Mouse (Mus musculus): ENCODE measurements at regions not wholly inside any gene's neighbourhood (a gene's known extent, or its start where the extent isn't known, plus 50 kb on each side); places are given as distances from the start of the nearest gene placed in this dataset.

- 47% methylated on average over 4 of the region's 4 CpGs for WGBS
- Histone ChIP-seq H3K4me3 (ENCODE audit: insufficient read depth, low read depth, low read length) (no peak overlapping the region), H3K27ac (ENCODE audit: insufficient read depth, low read depth, low read length) (no peak overlapping the region), H3K4me1 (ENCODE audit: control insufficient read depth, insufficient read depth, low read length) (no peaks in the 10 kb centered on the region)
- TF ChIP-seq POLR2A (IDR thresholded peaks at IDR 0.05; ENCODE audit: insufficient read depth, low read depth, low read length) = no peak
- TF ChIP-seq CTCF (IDR thresholded peaks at IDR 0.05; ENCODE audit: insufficient read depth, low read depth, low read length) = no peak
Observed at GRCm38 (mm10) chr5:126967076-126967475, 274.5 kb upstream of the Tmem132c start.

DNA sequence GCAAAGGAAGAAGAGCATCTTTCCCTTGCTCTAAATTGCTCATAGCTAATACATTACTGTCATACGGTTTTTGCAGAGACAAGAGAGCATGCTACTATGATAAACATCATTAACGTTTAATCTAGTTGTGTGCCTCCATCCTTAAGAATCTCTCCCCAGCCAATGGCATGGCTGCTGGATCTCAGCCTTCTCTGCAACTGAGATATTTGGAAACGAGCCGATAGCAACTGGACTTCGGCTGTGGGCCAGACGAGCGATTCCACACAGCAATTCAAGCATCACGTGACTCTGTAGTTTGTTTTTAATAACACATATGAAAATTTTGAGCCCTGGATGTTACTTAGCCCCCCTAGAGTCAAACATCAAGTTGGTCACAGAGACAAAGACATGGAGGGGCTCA is 272.2 kb upstream of the Tmem132c start:
- 91% methylated on average over 8 of the region's 8 CpGs for WGBS
- TF ChIP-seq POLR2A (IDR thresholded peaks at IDR 0.05; ENCODE audit: insufficient read depth, low read depth, low read length) = no peak
- TF ChIP-seq CTCF (IDR thresholded peaks at IDR 0.05; ENCODE audit: insufficient read depth, low read depth, low read length) = no peak
- 0 out of 2 replicates have a peak, but pooled peaks cover 3% of the 10 kb centered on the region for H3K4me1 ChIP-seq (ENCODE audit: control insufficient read depth, insufficient read depth, low read length)
- H3K27ac ChIP-seq (ENCODE audit: insufficient read depth, low read depth, low read length) = no peak overlapping the region
- H3K4me3 ChIP-seq (ENCODE audit: insufficient read depth, low read depth, low read length) = no peak overlapping the region

GRCm38 (mm10) chr5:126971284-126971683 is 270.3 kb upstream of the Tmem132c start:
- Histone ChIP-seq H3K27ac (ENCODE audit: insufficient read depth, low read depth, low read length) (no peak overlapping the region), H3K4me1 (ENCODE audit: control insufficient read depth, insufficient read depth, low read length) (0 out of 2 replicates have a peak, but pooled peaks cover 3% of the 10 kb centered on the region), H3K4me3 (ENCODE audit: insufficient read depth, low read depth, low read length) (no peak overlapping the region)
- TF ChIP-seq POLR2A (IDR thresholded peaks at IDR 0.05; ENCODE audit: insufficient read depth, low read depth, low read length) (no peak), CTCF (IDR thresholded peaks at IDR 0.05; ENCODE audit: insufficient read depth, low read depth, low read length) (no peak)
- 74% methylated on average over 2 of the region's 2 CpGs for WGBS

DNA sequence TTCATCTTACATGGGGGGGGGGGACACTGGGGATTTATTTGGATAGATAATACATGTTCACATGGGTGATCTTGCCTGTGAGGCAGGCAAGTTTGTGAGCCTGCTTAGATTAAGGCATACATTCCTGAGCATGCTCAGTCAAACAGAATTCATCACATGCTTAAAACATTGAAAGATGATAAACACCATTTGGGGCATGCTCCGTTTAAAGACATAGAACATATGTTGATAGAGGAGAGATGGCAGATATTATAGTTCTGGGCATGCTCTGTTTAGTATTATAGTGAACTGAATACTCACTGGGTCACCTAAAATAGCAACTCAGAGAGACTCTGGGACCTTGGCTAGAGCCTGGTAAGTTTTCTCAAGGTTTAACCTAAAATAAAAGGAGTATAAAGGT is 269.6 kb upstream of the Tmem132c start:
- Histone ChIP-seq H3K27ac (ENCODE audit: insufficient read depth, low read depth, low read length) (no peak overlapping the region), H3K4me1 (ENCODE audit: control insufficient read depth, insufficient read depth, low read length) (0 out of 2 replicates have a peak, but pooled peaks cover 3% of the 10 kb centered on the region), H3K4me3 (ENCODE audit: insufficient read depth, low read depth, low read length) (no peak overlapping the region)
- TF ChIP-seq CTCF (IDR thresholded peaks at IDR 0.05; ENCODE audit: insufficient read depth, low read depth, low read length) = no peak
- TF ChIP-seq POLR2A (IDR thresholded peaks at IDR 0.05; ENCODE audit: insufficient read depth, low read depth, low read length) = no peak
- WGBS = 95% methylated on average over 1 of the region's 1 CpGs

GRCm38 (mm10) chr5:126973425-126973824 is 268.2 kb upstream of the Tmem132c start:
- WGBS = 17% methylated on average over 3 of the region's 3 CpGs
- Histone ChIP-seq H3K4me1 (ENCODE audit: control insufficient read depth, insufficient read depth, low read length) (0 out of 2 replicates have a peak, but pooled peaks cover 3% of the 10 kb centered on the region), H3K4me3 (ENCODE audit: insufficient read depth, low read depth, low read length) (no peak overlapping the region), H3K27ac (ENCODE audit: insufficient read depth, low read depth, low read length) (no peak overlapping the region)
- TF ChIP-seq POLR2A (IDR thresholded peaks at IDR 0.05; ENCODE audit: insufficient read depth, low read depth, low read length) (no peak), CTCF (IDR thresholded peaks at IDR 0.05; ENCODE audit: insufficient read depth, low read depth, low read length) (no peak)

DNA sequence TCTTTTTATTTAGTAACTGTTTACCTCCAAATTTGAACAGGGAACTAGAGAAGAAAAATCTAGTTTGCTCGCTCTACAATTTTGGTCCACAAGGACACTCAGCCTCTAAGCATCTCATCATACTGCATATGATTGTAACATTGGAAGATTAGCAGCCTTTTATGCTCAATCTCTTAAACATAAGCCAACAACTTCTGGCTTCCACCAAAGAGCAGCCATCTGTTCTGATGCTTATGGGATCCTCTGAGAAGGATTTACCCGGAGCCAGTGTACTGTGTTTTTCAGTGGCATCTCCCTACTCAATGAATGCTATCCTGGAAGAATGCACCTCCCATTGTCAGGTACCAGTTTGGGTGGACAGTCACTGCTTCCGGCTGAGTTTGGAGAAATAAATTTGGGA is 267.0 kb upstream of the Tmem132c start:
- TF ChIP-seq POLR2A (IDR thresholded peaks at IDR 0.05; ENCODE audit: insufficient read depth, low read depth, low read length) (no peak), CTCF (IDR thresholded peaks at IDR 0.05; ENCODE audit: insufficient read depth, low read depth, low read length) (no peak)
- Histone ChIP-seq H3K4me1 (ENCODE audit: control insufficient read depth, insufficient read depth, low read length) (0 out of 2 replicates have a peak, but pooled peaks cover 3% of the 10 kb centered on the region), H3K27ac (ENCODE audit: insufficient read depth, low read depth, low read length) (no peak overlapping the region), H3K4me3 (ENCODE audit: insufficient read depth, low read depth, low read length) (no peak overlapping the region)
- 96% methylated on average over 3 of the region's 3 CpGs for WGBS

DNA sequence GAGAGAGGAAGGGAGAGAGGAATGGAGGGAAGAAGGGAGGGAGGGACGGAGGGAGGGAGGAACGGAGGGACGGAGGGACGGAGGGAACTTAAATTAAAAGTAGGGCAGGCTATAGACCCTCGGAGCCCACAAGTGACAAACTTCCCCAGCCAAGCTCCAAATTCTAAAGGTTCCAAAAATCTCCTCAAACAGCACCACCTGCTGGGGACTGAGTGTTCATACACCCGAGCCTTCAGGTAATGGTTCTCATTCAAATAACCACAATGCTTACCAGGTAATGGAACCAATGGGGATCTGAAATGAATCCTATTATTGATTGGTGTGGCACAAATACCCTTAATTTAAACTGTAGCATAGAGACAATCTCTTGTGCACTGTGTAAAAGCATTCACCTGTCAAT is 246.0 kb upstream of the Tmem132c start:
- H3K27ac ChIP-seq (ENCODE audit: insufficient read depth, low read depth, low read length) = no peak overlapping the region
- TF ChIP-seq CTCF (IDR thresholded peaks at IDR 0.05; ENCODE audit: insufficient read depth, low read depth, low read length) = no peak
- TF ChIP-seq POLR2A (IDR thresholded peaks at IDR 0.05; ENCODE audit: insufficient read depth, low read depth, low read length) = no peak
- no peaks in the 10 kb centered on the region for H3K4me1 ChIP-seq (ENCODE audit: control insufficient read depth, insufficient read depth, low read length)
- H3K4me3 ChIP-seq (ENCODE audit: insufficient read depth, low read depth, low read length) = no peak overlapping the region
- 60% methylated on average over 6 of the region's 6 CpGs for WGBS

DNA sequence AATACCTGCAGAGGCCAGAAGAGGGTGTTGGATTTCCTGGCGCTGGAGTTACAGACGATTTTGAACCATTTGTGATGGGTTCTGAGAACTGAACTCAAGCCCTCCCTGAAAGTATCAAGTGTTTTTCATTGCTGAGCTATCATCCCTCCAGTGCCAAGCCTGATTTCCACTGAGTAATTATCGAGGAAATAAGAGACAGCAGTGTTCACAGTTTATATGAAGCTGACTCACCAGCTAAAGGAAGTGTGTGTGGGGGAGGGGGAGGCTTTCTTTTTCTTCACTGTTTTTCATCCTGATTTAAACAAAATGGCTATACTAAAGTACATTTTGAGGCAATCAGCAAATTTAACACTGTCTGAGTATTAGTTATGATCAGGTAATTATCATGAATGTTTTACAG is 227.4 kb upstream of the Tmem132c start:
- Histone ChIP-seq H3K27ac (ENCODE audit: insufficient read depth, low read depth, low read length) (no peak overlapping the region), H3K4me3 (ENCODE audit: insufficient read depth, low read depth, low read length) (no peak overlapping the region), H3K4me1 (ENCODE audit: control insufficient read depth, insufficient read depth, low read length) (no peaks in the 10 kb centered on the region)
- TF ChIP-seq POLR2A (IDR thresholded peaks at IDR 0.05; ENCODE audit: insufficient read depth, low read depth, low read length) (no peak), CTCF (IDR thresholded peaks at IDR 0.05; ENCODE audit: insufficient read depth, low read depth, low read length) (no peak)
- 47% methylated on average over 3 of the region's 3 CpGs for WGBS

GRCm38 (mm10) chr5:127016467-127017060 is 225.0 kb upstream of the Tmem132c start:
- H3K4me1 ChIP-seq (ENCODE audit: control insufficient read depth, insufficient read depth, low read length) = no peaks in the 10 kb centered on the region
- no peak overlapping the region for H3K27ac ChIP-seq (ENCODE audit: insufficient read depth, low read depth, low read length)
- 29% methylated on average over 4 of the region's 4 CpGs for WGBS
- TF ChIP-seq POLR2A (IDR thresholded peaks at IDR 0.05; ENCODE audit: insufficient read depth, low read depth, low read length) (no peak), CTCF (IDR thresholded peaks at IDR 0.05; ENCODE audit: insufficient read depth, low read depth, low read length) (no peak)
- no peak overlapping the region for H3K4me3 ChIP-seq (ENCODE audit: insufficient read depth, low read depth, low read length)
